Mouse (Mus musculus): ENCODE measurements around the gene Lefty1. TPM values are rescaled to one million over a fixed set of nuclear protein-coding genes. Genes with fewer than 3 reads are reported as not detected.
"Not testable (repeated sequence)": the region's sequence is repeated elsewhere in the genome, so short reads cannot be mapped to it uniquely, and the experiment has no call there.

Lefty1 gene
- polyA plus RNA-seq (2011; ENCODE audit: insufficient read depth, insufficient read length, low read depth, missing spikeins): 53.2 and 60.3 TPM in 2 replicates

DNA sequence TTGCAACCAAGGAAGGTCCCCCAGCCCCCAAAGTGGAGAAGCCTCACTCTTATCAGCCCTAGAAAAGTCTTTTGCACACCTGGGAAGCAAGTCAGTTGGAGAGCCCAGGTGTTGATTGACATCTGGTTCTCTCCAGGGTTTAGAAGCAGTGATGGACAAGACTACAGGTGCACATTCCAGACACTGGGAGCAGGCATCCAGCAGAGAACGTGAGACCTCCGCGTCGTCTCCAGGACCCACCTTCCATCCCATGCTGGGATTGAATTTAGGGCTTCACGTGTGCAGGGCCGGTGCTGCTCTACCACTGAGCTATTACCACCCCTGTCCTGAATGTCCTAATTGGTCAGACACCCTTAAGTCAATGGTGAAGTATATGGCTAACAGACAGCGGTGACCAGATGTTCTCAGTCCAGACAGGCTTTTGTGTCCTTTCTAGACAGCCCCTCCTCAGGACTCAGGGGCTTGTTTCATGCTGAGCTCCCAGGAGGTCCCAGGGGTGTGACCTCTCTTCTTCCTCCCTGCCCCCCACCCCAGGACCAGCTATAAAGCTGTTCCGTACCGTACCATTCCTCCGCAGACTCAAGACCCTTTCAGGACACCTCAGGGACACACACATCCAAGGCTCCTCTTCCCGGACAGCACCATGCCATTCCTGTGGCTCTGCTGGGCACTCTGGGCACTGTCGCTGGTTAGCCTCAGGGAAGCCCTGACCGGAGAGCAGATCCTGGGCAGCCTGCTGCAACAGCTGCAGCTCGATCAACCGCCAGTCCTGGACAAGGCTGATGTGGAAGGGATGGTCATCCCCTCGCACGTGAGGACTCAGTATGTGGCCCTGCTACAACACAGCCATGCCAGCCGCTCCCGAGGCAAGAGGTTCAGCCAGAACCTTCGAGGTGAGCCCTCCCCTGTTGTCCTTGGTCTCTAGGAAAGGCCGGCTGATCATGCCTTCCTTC is at the start of gene Lefty1:
Gene Lefty1 (plus strand): TSS at position 556 of the 953 bp plus-strand sequence.
- Histone ChIP-seq H3K9ac (ENCODE audit: low read depth, poor library complexity, severe bottlenecking) (peak within 1 kb of the TSS; percentile 33), H3K27me3 (ENCODE audit: control insufficient read depth, insufficient read depth, low read length, poor library complexity, severe bottlenecking) (no peaks in the 10 kb centered on the region), H3K4me3 (ENCODE audit: low read depth, low read length) (peak within 1 kb of the TSS; percentile 63), H3K27ac (ENCODE audit: insufficient read depth, low read length) (peak within 1 kb of the TSS; percentile 54), H3K4me1 (ENCODE audit: control insufficient read depth, insufficient read depth, low read length) (peaks cover 7% of the 10 kb centered on the region), H3K36me3 (ENCODE audit: control insufficient read depth, insufficient read depth, low read length, poor library complexity, severe bottlenecking) (no peaks in the 10 kb centered on the region), H3K9me3 (replicated peaks; ENCODE audit: control insufficient read depth, insufficient read depth, low read length, poor library complexity, severe bottlenecking) (no peaks in the 10 kb centered on the region)
- TF ChIP-seq EP300 (IDR thresholded peaks at IDR 0.05; ENCODE audit: insufficient read depth, low read depth, low read length): peak; percentile 93
- no peak for TF ChIP-seq CTCF (IDR thresholded peaks at IDR 0.05; ENCODE audit: low read depth, low read length)
- peak; percentile 30 for TF ChIP-seq POLR2A (IDR thresholded peaks at IDR 0.05; ENCODE audit: insufficient read depth, low read length)

DNA sequence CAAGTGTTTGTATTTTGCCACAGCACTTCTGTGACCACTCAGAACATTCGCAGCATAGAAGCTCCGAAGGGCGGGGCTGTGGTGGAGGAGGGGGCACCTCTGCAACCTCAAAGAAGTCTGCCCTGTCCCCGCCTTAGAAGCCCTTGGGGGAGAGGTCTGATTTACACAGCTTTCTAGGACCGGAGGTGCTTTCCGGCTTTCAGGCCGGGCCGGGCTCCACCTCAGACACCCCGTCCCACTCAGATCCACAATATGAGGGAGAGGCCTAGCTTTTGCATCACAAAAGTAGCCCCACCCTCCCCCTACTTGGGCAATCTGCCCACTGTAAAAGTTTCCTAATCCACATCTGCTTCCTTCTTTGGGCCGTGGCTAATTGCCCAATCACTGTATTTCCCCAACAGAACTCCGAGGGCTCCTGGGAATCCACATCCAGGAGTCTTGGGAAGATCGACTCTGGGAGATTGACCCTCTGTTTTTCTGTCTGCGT is 46.2 kb upstream of the Lefty1 start:
- H3K4me3 ChIP-seq (ENCODE audit: low read depth, low read length): peak overlapping the region; percentile 45
- peak overlapping the region; percentile 60 for H3K9ac ChIP-seq (ENCODE audit: low read depth, poor library complexity, severe bottlenecking)
- H3K27ac ChIP-seq (ENCODE audit: insufficient read depth, low read length): peak overlapping the region; percentile 99
- H3K4me1 ChIP-seq (ENCODE audit: control insufficient read depth, insufficient read depth, low read length): peaks cover 10% of the 10 kb centered on the region
- TF ChIP-seq POLR2A (IDR thresholded peaks at IDR 0.05; ENCODE audit: insufficient read depth, low read length) (no peak), CTCF (IDR thresholded peaks at IDR 0.05; ENCODE audit: low read depth, low read length) (no peak), EP300 (IDR thresholded peaks at IDR 0.05; ENCODE audit: insufficient read depth, low read depth, low read length) (peak; percentile 97)
- no peaks in the 10 kb centered on the region for H3K36me3 ChIP-seq (ENCODE audit: control insufficient read depth, insufficient read depth, low read length, poor library complexity, severe bottlenecking)
- H3K9me3 ChIP-seq (replicated peaks; ENCODE audit: control insufficient read depth, insufficient read depth, low read length, poor library complexity, severe bottlenecking): no peaks in the 10 kb centered on the region
- no peaks in the 10 kb centered on the region for H3K27me3 ChIP-seq (ENCODE audit: control insufficient read depth, insufficient read depth, low read length, poor library complexity, severe bottlenecking)

DNA sequence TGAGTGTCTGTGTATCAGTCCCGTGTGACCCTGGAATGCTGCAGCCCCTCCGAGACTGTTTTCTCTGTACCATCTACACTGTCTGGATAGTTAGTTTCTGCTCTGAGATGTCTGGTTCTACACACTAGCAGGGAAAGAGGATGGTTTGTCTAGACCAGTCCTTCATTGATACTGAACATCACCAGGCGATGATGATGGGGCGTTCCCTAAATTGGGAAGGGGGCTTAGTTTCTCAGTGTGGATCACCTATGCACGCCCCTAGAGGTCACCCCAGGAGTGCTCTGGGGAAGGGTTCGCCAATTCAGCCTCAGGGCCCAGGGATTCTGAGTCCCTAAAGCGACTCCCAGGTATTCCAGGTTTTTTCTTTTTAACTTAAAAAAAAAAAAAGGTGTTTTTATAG is 45.6 kb upstream of the Lefty1 start:
- TF ChIP-seq EP300 (IDR thresholded peaks at IDR 0.05; ENCODE audit: insufficient read depth, low read depth, low read length) (no peak), CTCF (IDR thresholded peaks at IDR 0.05; ENCODE audit: low read depth, low read length) (no peak), POLR2A (IDR thresholded peaks at IDR 0.05; ENCODE audit: insufficient read depth, low read length) (no peak)
- peak overlapping the region; percentile 60 for H3K9ac ChIP-seq (ENCODE audit: low read depth, poor library complexity, severe bottlenecking)
- H3K27me3 ChIP-seq (ENCODE audit: control insufficient read depth, insufficient read depth, low read length, poor library complexity, severe bottlenecking): no peaks in the 10 kb centered on the region
- peaks cover 10% of the 10 kb centered on the region for H3K4me1 ChIP-seq (ENCODE audit: control insufficient read depth, insufficient read depth, low read length)
- H3K36me3 ChIP-seq (ENCODE audit: control insufficient read depth, insufficient read depth, low read length, poor library complexity, severe bottlenecking): no peaks in the 10 kb centered on the region
- no peaks in the 10 kb centered on the region for H3K9me3 ChIP-seq (replicated peaks; ENCODE audit: control insufficient read depth, insufficient read depth, low read length, poor library complexity, severe bottlenecking)
- H3K27ac ChIP-seq (ENCODE audit: insufficient read depth, low read length): peak overlapping the region; percentile 99
- peak overlapping the region; percentile 45 for H3K4me3 ChIP-seq (ENCODE audit: low read depth, low read length)

DNA sequence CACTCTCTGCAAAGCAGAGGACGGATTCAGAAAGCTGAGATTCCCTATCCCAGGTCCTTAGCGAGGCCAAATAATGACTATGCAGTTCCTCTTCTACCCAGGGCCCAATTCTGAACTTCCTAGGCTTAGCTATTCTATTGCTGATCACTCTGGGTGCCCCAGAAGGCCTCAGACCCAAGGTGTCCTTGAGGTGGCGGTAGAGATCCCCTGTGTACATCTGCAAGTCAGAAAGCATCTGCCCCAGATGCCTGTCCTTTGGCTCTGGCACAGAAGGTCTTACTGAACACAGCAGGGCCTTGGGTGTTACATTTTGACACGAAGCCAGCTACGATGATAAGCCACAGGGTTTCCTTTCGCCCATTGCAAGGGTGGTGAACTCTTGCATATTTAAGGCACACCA is 45.0 kb upstream of the Lefty1 start:
- Histone ChIP-seq H3K9ac (ENCODE audit: low read depth, poor library complexity, severe bottlenecking) (peak overlapping the region; percentile 60), H3K27me3 (ENCODE audit: control insufficient read depth, insufficient read depth, low read length, poor library complexity, severe bottlenecking) (no peaks in the 10 kb centered on the region), H3K4me1 (ENCODE audit: control insufficient read depth, insufficient read depth, low read length) (peaks cover 8% of the 10 kb centered on the region), H3K9me3 (replicated peaks; ENCODE audit: control insufficient read depth, insufficient read depth, low read length, poor library complexity, severe bottlenecking) (no peaks in the 10 kb centered on the region), H3K4me3 (ENCODE audit: low read depth, low read length) (no peak overlapping the region), H3K27ac (ENCODE audit: insufficient read depth, low read length) (peak overlapping the region; percentile 99), H3K36me3 (ENCODE audit: control insufficient read depth, insufficient read depth, low read length, poor library complexity, severe bottlenecking) (no peaks in the 10 kb centered on the region)
- TF ChIP-seq CTCF (IDR thresholded peaks at IDR 0.05; ENCODE audit: low read depth, low read length): peak; percentile 59
- TF ChIP-seq POLR2A (IDR thresholded peaks at IDR 0.05; ENCODE audit: insufficient read depth, low read length): no peak
- peak; percentile 87 for TF ChIP-seq EP300 (IDR thresholded peaks at IDR 0.05; ENCODE audit: insufficient read depth, low read depth, low read length)

DNA sequence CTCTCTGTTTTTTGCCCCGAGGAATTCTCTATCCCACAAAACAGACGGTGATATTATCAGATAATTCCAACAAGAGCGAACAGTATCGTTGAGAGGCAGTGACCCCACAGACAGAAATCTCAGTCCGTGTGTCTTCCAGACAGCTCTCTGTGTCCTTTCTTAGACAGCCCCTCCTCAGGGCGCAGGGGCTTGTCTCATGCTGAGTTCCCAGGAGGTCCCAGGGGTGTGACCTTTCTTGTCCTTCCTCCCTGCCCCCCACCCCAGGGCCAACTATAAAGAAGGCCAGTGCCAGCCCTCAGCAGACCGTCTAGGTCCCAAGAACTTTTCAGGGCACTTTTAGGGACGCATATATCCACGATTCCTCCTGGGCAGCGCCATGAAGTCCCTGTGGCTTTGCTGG is 42.0 kb upstream of the Lefty1 start, which contains the start of gene Lefty2:
Gene Lefty2 (plus strand): TSS at position 301 of the 400 bp plus-strand sequence.
- TF ChIP-seq EP300 (IDR thresholded peaks at IDR 0.05; ENCODE audit: insufficient read depth, low read depth, low read length): 0 out of 2 replicates have a peak, but pooled peaks have one; percentile 58
- TF ChIP-seq CTCF (IDR thresholded peaks at IDR 0.05; ENCODE audit: low read depth, low read length): no peak
- Histone ChIP-seq H3K9ac (ENCODE audit: low read depth, poor library complexity, severe bottlenecking) (peak within 1 kb of the TSS; percentile 8), H3K4me3 (ENCODE audit: low read depth, low read length) (peak within 1 kb of the TSS; percentile 35), H3K27me3 (ENCODE audit: control insufficient read depth, insufficient read depth, low read length, poor library complexity, severe bottlenecking) (no peaks in the 10 kb centered on the region), H3K4me1 (ENCODE audit: control insufficient read depth, insufficient read depth, low read length) (peaks cover 5% of the 10 kb centered on the region), H3K27ac (ENCODE audit: insufficient read depth, low read length) (no peak within 1 kb of the TSS), H3K9me3 (replicated peaks; ENCODE audit: control insufficient read depth, insufficient read depth, low read length, poor library complexity, severe bottlenecking) (no peaks in the 10 kb centered on the region), H3K36me3 (ENCODE audit: control insufficient read depth, insufficient read depth, low read length, poor library complexity, severe bottlenecking) (no peaks in the 10 kb centered on the region)

DNA sequence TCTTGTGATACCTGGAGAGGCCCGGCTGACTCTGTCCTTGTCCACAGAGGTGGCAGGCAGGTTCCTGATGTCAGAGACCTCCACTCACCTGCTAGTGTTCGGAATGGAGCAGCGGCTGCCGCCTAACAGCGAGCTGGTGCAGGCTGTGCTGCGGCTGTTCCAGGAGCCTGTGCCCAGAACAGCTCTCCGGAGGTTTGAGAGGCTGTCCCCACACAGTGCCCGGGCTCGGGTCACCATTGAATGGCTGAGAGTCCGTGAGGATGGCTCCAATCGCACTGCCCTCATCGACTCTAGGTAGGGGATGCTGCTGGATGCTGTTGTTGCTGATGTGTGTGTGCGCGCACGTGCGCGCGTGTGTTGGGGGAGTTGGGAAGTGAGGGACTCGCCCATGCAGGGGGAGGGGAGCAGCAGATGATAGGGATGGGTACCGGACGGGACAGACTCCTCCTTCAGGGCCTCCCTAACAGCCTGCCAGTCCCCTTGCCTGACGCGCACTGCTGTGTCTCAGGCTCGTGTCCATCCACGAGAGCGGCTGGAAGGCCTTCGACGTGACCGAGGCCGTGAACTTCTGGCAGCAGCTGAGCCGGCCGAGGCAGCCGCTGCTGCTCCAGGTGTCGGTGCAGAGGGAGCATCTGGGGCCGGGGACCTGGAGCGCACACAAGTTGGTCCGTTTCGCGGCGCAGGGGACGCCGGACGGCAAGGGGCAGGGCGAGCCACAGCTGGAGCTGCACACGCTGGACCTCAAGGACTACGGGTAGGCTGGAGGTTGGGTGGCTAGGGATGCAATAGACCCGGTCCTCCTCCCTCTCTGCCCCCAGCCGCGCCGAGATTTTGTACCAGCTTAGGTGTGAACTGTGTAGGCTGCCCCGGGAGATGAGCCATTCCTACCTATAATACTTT is 40.5 kb upstream of the Lefty1 start:
- H3K4me1 ChIP-seq (ENCODE audit: control insufficient read depth, insufficient read depth, low read length); H3K36me3 ChIP-seq (ENCODE audit: control insufficient read depth, insufficient read depth, low read length, poor library complexity, severe bottlenecking); H3K27ac ChIP-seq (ENCODE audit: insufficient read depth, low read length); H3K9me3 ChIP-seq (replicated peaks; ENCODE audit: control insufficient read depth, insufficient read depth, low read length, poor library complexity, severe bottlenecking); H3K27me3 ChIP-seq (ENCODE audit: control insufficient read depth, insufficient read depth, low read length, poor library complexity, severe bottlenecking): not testable (repeated sequence)
- Histone ChIP-seq H3K9ac (ENCODE audit: low read depth, poor library complexity, severe bottlenecking) (peak overlapping the region; percentile 8), H3K4me3 (ENCODE audit: low read depth, low read length) (peak overlapping the region; percentile 35)

All from ES-Bruce4 (cell line).